Mouse (Mus musculus): ENCODE data around the gene Pde10a. TPM values are rescaled to one million over a fixed set of nuclear protein-coding genes. Genes with fewer than 3 reads are reported as not detected.
"Not testable (repeated sequence)": the region's sequence is repeated elsewhere in the genome, so short reads cannot be mapped to it uniquely, and the experiment has no call there.

The Pde10a gene
- total RNA-seq, 2 experiments from 2014 or later: 20.6 to 62.1 TPM

GRCm38 (mm10) chr17:8647372-8647871, 122.2 kb downstream of the Pde10a start:
- DNase-seq: peak; percentile 25 to 55

GRCm38 (mm10) chr17:8648310-8648709, 123.1 kb downstream of the Pde10a start:
- peak; percentile 94 to 95 for DNase-seq

GRCm38 (mm10) chr17:8652681-8653262, 127.6 kb downstream of the Pde10a start:
- DNase-seq: peak; percentile 49 to 59

GRCm38 (mm10) chr17:8657661-8658060, 132.5 kb downstream of the Pde10a start:
- DNase-seq: peak; percentile 52 to 56

- DNase-seq: no peak
These were observed 133.7 kb downstream of the Pde10a start for GRCm38 (mm10) chr17:8658751-8659454.

- no peak for DNase-seq
These were observed 141.7 kb downstream of the Pde10a start for GRCm38 (mm10) chr17:8666912-8667311.

GRCm38 (mm10) chr17:8674651-8675050, 149.5 kb downstream of the Pde10a start:
- DNase-seq: no peak

GRCm38 (mm10) chr17:8686356-8686755, 161.2 kb downstream of the Pde10a start:
- DNase-seq: no peak

- no peak for DNase-seq
These were observed 162.9 kb downstream of the Pde10a start for GRCm38 (mm10) chr17:8688096-8688495.

- no peak for DNase-seq
These were observed 173.1 kb downstream of the Pde10a start for GRCm38 (mm10) chr17:8698265-8698664.

- no peak for DNase-seq
These were observed 173.6 kb downstream of the Pde10a start for GRCm38 (mm10) chr17:8698793-8699192.

GRCm38 (mm10) chr17:8701096-8701495, 175.9 kb downstream of the Pde10a start:
- no peak for DNase-seq

GRCm38 (mm10) chr17:8702503-8702902, 177.3 kb downstream of the Pde10a start:
- DNase-seq: no peak

GRCm38 (mm10) chr17:8708006-8708405, 182.8 kb downstream of the Pde10a start:
- DNase-seq: no peak

- not testable (repeated sequence) for DNase-seq
These were observed 187.6 kb downstream of the Pde10a start for GRCm38 (mm10) chr17:8712734-8713133.

- no peak for DNase-seq
These were observed 195.8 kb downstream of the Pde10a start for GRCm38 (mm10) chr17:8720961-8721360.

- DNase-seq: no peak
These were observed 199.3 kb downstream of the Pde10a start for GRCm38 (mm10) chr17:8724464-8724974.

- peak in 1 of 2 experiments; percentile 26 for DNase-seq
These were observed 203.5 kb downstream of the Pde10a start for GRCm38 (mm10) chr17:8728646-8729045.

GRCm38 (mm10) chr17:8729808-8730207, 204.6 kb downstream of the Pde10a start:
- DNase-seq: no peak

GRCm38 (mm10) chr17:8731073-8731472, 205.9 kb downstream of the Pde10a start:
- DNase-seq: peak in 1 of 2 experiments; percentile 27

GRCm38 (mm10) chr17:8736259-8736658, 211.1 kb downstream of the Pde10a start:
- no peak for DNase-seq

GRCm38 (mm10) chr17:8742772-8743171, 217.6 kb downstream of the Pde10a start:
- no peak for DNase-seq

- DNase-seq: no peak
These were observed 220.2 kb downstream of the Pde10a start for GRCm38 (mm10) chr17:8745334-8745733.

All from adrenal gland, postnatal 36 days (tissue).